Mouse (Mus musculus): ENCODE results near the gene Fastkd5. TPM values are rescaled to one million over a fixed set of nuclear protein-coding genes. Genes with fewer than 3 reads are reported as not detected.

Gene Fastkd5
- polyA plus RNA-seq, 1 experiment, result 4.0 TPM

DNA sequence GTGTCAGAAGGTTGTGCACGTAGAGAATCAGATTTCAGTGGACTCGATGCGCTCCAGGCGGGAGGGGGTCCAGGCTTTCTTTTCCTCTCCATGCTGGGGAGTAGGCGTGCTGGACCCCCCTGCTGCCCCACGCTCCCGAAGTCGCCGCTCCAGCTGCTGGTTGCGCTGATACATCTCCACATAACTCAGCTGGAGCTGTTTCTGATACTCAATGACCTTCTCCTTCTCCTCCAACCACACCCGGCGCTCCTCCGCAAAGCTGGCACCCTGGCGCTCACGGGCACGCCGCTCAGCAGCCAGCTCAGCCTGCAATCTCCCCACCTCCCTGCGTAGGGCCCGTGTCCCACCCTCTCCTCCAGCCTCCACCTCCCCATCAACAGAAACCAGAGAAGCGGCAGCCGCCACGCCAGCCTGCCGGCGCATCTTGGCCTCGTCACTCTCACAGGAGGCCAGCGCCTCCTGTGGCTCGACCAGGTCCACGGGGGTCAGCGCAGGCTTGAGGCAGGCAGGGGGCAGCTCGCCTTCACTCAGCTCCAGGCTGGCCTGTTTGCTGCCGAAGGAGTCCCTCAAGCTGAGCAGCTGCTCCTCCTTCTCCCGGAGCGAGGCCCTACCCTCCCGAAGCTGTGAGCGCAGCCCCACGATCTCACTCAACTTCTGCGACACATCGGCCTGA is 5.0 kb upstream of the Fastkd5 start:
- 21% methylated on average over 38 of the region's 38 CpGs for WGBS
- Histone ChIP-seq H3K4me3 (ENCODE audit: insufficient read depth, low read depth, low read length) (peak overlapping the region; percentile 10; the same call in 1 of the 2 replicates), H3K36me3 (ENCODE audit: control insufficient read depth, insufficient read depth, low read length) (0 out of 2 replicates have a peak, but pooled peaks cover 2% of the 10 kb centered on the region), H3K27me3 (replicated peaks; ENCODE audit: control insufficient read depth, insufficient read depth, low read length) (no peaks in the 10 kb centered on the region), H3K27ac (ENCODE audit: insufficient read depth, low read depth, low read length) (peak overlapping the region; percentile 6; the same call in 1 of the 2 replicates), H3K4me1 (ENCODE audit: control insufficient read depth, insufficient read depth, low read length) (peaks cover 39% of the 10 kb centered on the region)
- DNase-seq, result no peak
- TF ChIP-seq CTCF (conservative IDR thresholded peaks at IDR 0.05; ENCODE audit: insufficient read depth, insufficient read length, low read depth, low read length) (no peak), POLR2A (IDR thresholded peaks at IDR 0.05; ENCODE audit: low read depth, low read length) (no peak)

GRCm38 (mm10) chr2:130634006-130634738 is 4.3 kb upstream of the Fastkd5 start:
- TF ChIP-seq POLR2A (IDR thresholded peaks at IDR 0.05; ENCODE audit: low read depth, low read length) (no peak), CTCF (conservative IDR thresholded peaks at IDR 0.05; ENCODE audit: insufficient read depth, insufficient read length, low read depth, low read length) (no peak)
- H3K27ac ChIP-seq (ENCODE audit: insufficient read depth, low read depth, low read length), result peak overlapping the region; percentile 6; the same call in 1 of the 2 replicates
- WGBS, result 39% methylated on average over 14 of the region's 14 CpGs
- H3K4me1 ChIP-seq (ENCODE audit: control insufficient read depth, insufficient read depth, low read length), result peaks cover 33% of the 10 kb centered on the region
- H3K36me3 ChIP-seq (ENCODE audit: control insufficient read depth, insufficient read depth, low read length), result 0 out of 2 replicates have a peak, but pooled peaks cover 2% of the 10 kb centered on the region
- no peak for DNase-seq
- no peak overlapping the region for H3K4me3 ChIP-seq (ENCODE audit: insufficient read depth, low read depth, low read length)
- no peaks in the 10 kb centered on the region for H3K27me3 ChIP-seq (replicated peaks; ENCODE audit: control insufficient read depth, insufficient read depth, low read length)

DNA sequence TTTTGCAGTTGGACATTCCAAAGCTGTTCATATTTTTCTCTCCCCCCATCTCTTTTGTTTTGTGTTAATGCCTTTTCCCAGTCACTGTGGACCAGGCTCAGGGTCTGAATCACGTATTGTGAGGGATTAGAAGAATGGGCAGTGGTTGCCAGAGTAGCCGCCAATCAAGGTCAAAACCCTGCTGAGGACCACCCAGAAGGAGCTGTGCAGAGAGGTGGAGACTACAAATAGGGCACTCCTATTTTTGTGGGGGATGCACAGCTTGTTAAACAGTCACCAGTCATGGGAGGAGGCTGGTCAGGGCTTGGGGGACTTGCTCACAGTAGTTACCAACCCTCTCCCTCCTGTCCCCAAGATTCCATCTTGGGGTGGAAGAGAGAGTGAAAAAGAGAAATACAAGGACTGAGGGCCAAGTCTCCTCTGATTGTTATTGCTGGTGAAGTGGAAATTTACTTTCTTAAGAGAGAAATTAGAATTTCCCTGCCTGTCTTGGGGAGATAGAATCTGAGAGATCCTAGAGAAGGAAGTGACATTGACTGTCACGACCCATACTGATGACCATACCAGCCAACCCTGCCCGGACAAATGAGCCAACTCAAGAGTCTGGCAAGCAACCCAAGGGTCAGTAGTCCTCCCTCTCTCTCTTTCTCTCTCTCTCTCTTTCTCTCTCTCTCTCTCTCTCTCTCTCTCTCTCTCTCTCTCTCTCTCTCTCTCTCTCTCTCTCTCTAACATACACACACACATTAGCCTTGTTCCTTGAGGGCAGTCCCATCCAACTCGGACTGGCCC is 3.3 kb upstream of the Fastkd5 start:
- Histone ChIP-seq H3K36me3 (ENCODE audit: control insufficient read depth, insufficient read depth, low read length) (peaks cover 2% of the 10 kb centered on the region; the same call in 1 of the 2 replicates), H3K27me3 (replicated peaks; ENCODE audit: control insufficient read depth, insufficient read depth, low read length) (no peaks in the 10 kb centered on the region), H3K4me1 (ENCODE audit: control insufficient read depth, insufficient read depth, low read length) (peaks cover 31% of the 10 kb centered on the region), H3K27ac (ENCODE audit: insufficient read depth, low read depth, low read length) (no peak overlapping the region), H3K4me3 (ENCODE audit: insufficient read depth, low read depth, low read length) (no peak overlapping the region)
- peak; percentile 55 for DNase-seq
- WGBS, result 42% methylated on average over 5 of the region's 5 CpGs
- TF ChIP-seq CTCF (conservative IDR thresholded peaks at IDR 0.05; ENCODE audit: insufficient read depth, insufficient read length, low read depth, low read length) (no peak), POLR2A (IDR thresholded peaks at IDR 0.05; ENCODE audit: low read depth, low read length) (no peak)

- 42% methylated on average over 1 of the region's 1 CpGs for WGBS
- no peak for TF ChIP-seq CTCF (conservative IDR thresholded peaks at IDR 0.05; ENCODE audit: insufficient read depth, insufficient read length, low read depth, low read length)
- no peak for TF ChIP-seq POLR2A (IDR thresholded peaks at IDR 0.05; ENCODE audit: low read depth, low read length)
These were observed 2.6 kb upstream of the Fastkd5 start for GRCm38 (mm10) chr2:130632416-130632815.

DNA sequence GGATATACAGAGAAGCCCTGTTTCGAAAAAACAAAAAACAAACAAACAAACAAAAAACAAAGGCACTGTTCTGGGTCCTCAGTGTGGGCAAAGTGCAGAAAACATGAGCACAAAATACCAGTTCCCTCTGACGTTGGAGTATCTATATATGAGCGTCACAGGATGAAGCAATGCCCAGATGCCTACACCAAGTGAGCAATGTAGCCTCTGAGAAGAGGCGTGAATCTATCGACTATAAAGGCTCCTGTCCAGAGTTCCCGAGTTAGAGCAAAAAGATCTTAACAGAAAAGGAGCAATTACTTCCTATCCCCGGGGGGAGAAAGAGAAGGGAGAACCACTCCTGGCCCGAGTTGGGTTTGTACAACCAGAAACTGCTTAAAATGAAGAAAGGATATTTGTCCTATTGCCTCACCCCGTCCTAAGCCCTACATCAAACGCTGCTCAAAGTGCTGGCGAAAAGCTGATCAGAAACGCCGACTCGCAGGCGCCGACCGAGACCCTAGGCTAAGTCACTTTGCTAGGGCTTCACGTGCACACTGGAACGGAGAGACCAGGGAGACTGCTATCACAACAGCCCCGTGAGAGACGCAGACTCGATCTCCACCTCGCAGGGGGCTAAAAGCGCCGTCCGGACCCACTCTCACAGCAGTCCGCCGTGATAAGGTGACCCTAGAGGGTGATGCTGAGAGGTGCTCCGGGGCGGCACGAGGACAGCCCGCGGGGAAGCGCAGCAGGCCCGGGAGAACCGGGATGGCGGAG is 568 bp downstream of the Fastkd5 start:
- no peak for DNase-seq
- Histone ChIP-seq H3K27me3 (replicated peaks; ENCODE audit: control insufficient read depth, insufficient read depth, low read length) (no peaks in the 10 kb centered on the region), H3K4me3 (ENCODE audit: insufficient read depth, low read depth, low read length) (peak overlapping the region; percentile 96), H3K4me1 (ENCODE audit: control insufficient read depth, insufficient read depth, low read length) (peaks cover 29% of the 10 kb centered on the region), H3K36me3 (ENCODE audit: control insufficient read depth, insufficient read depth, low read length) (peaks cover 2% of the 10 kb centered on the region), H3K27ac (ENCODE audit: insufficient read depth, low read depth, low read length) (peak overlapping the region; percentile 49; the same call in 1 of the 2 replicates)
- WGBS, result 2% methylated on average over 37 of the region's 37 CpGs
- TF ChIP-seq POLR2A (IDR thresholded peaks at IDR 0.05; ENCODE audit: low read depth, low read length) (no peak), CTCF (conservative IDR thresholded peaks at IDR 0.05; ENCODE audit: insufficient read depth, insufficient read length, low read depth, low read length) (no peak)

More at GRCm38 (mm10) chr2:130632416-130632815, 2.6 kb upstream of the Fastkd5 start:
- Histone ChIP-seq H3K4me3 (ENCODE audit: insufficient read depth, low read depth, low read length) (no peak overlapping the region), H3K27me3 (replicated peaks; ENCODE audit: control insufficient read depth, insufficient read depth, low read length) (no peaks in the 10 kb centered on the region), H3K4me1 (ENCODE audit: control insufficient read depth, insufficient read depth, low read length) (peaks cover 31% of the 10 kb centered on the region), H3K36me3 (ENCODE audit: control insufficient read depth, insufficient read depth, low read length) (peaks cover 2% of the 10 kb centered on the region; the same call in 1 of the 2 replicates), H3K27ac (ENCODE audit: insufficient read depth, low read depth, low read length) (no peak overlapping the region)
- peak; percentile 86 for DNase-seq

DNA sequence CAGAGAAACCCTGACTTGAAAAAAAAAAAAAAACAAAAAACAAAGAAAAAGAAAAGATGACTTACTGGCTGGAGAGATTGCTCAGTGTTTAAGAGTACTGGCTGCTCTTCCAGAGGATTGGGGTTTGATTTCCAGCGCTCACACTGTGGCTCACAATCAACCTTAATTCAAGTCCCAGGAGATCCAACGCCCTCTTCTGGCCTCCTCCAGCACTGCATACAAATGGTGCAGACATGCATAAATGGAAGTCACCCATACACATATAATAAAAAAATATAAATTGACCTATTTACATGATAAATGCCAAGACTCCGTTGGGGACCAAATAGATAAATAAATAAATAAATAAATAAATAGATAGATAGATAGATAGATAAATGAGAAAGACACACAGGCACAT is 1.4 kb downstream of the Fastkd5 start:
- no peaks in the 10 kb centered on the region for H3K27me3 ChIP-seq (replicated peaks; ENCODE audit: control insufficient read depth, insufficient read depth, low read length)
- TF ChIP-seq CTCF (conservative IDR thresholded peaks at IDR 0.05; ENCODE audit: insufficient read depth, insufficient read length, low read depth, low read length), result peak; percentile 23; the same call in 1 of the 2 replicates
- no peak for TF ChIP-seq POLR2A (IDR thresholded peaks at IDR 0.05; ENCODE audit: low read depth, low read length)
- DNase-seq, result no peak
- peaks cover 20% of the 10 kb centered on the region for H3K4me1 ChIP-seq (ENCODE audit: control insufficient read depth, insufficient read depth, low read length)
- H3K36me3 ChIP-seq (ENCODE audit: control insufficient read depth, insufficient read depth, low read length), result peaks cover 2% of the 10 kb centered on the region
- H3K27ac ChIP-seq (ENCODE audit: insufficient read depth, low read depth, low read length), result no peak overlapping the region
- H3K4me3 ChIP-seq (ENCODE audit: insufficient read depth, low read depth, low read length), result no peak overlapping the region
- WGBS, result 71% methylated on average over 3 of the region's 3 CpGs

All from kidney, adult 2 months (tissue).